Mouse (Mus musculus): ENCODE measurements around the gene Mpzl1.

DNA sequence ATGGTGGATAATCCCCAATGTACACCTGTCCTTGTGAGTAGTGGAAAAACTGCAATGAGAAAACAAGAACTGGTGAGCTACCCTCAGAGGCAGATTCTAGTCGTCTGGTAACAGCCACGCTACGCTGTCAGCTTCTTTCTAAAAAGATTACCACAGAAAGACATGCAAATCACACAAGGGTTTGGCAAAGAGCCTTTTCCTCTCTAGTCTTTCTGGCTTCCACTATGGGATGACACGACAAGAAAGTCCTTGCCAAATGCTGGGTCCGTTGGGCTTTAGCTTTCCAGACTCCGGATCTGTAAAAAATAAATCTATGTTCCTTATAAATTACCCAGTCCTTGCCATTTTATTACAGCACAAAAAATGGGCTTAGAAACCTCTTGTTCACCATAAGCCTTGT lies 28.6 kb downstream of the Mpzl1 start:
- TF ChIP-seq CTCF (IDR thresholded peaks at IDR 0.05) (no peak), EP300 (IDR thresholded peaks at IDR 0.05) (no peak)
